Mouse (Mus musculus) forebrain, embryonic 15.5 days (tissue): ENCODE data around the gene Timm29. TPM values are rescaled to one million over a fixed set of nuclear protein-coding genes. Genes with fewer than 3 reads are reported as not detected.

Experiments
- ATAC-seq: fragments of 200-750 bp; cut with Nextera tagmentation; replicated peaks from 2 replicates; pipeline ENCODE4 v1.8.0; 2017; ENCODE audit warnings: mild to moderate bottlenecking, moderate TSS enrichment, moderate library complexity
- H3K27ac ChIP-seq: fragments of 300-500 bp; sonication (generic); replicated peaks from 2 replicates; pipeline ENCODE4 v1.5.1; 2015; ENCODE audit warnings: mild to moderate bottlenecking, inconsistent platforms
- H3K27me3 ChIP-seq: fragments of 300-500 bp; sonication (generic); 2 replicates; pipeline ENCODE4 v1.6.1; 2015; ENCODE audit warnings: inconsistent platforms
- H3K36me3 ChIP-seq: fragments of 300-500 bp; sonication (generic); 2 replicates; pipeline ENCODE4 v1.6.1; 2015; ENCODE audit warnings: mild to moderate bottlenecking, inconsistent platforms
- H3K4me1 ChIP-seq: fragments of 300-500 bp; sonication (generic); 2 replicates; pipeline ENCODE4 v1.6.1; 2015; ENCODE audit warnings: inconsistent platforms
- H3K4me2 ChIP-seq: fragments of 300-500 bp; sonication (generic); replicated peaks from 2 replicates; pipeline ENCODE4 v1.6.1; 2015; ENCODE audit warnings: mild to moderate bottlenecking, inconsistent platforms
- H3K4me3 ChIP-seq: fragments of 300-500 bp; sonication (generic); 2 replicates; pipeline ENCODE4 v1.5.1; 2015; ENCODE audit warnings: mild to moderate bottlenecking, inconsistent platforms
- H3K9ac ChIP-seq: fragments of 300-500 bp; sonication (generic); replicated peaks from 2 replicates; pipeline ENCODE4 v1.6.1; 2015; ENCODE audit warnings: mild to moderate bottlenecking, inconsistent platforms
- H3K9me3 ChIP-seq: fragments of 300-500 bp; sonication (generic); 2 replicates; pipeline ENCODE4 v1.6.1; 2016; ENCODE audit warnings: inconsistent platforms
- WGBS: fragments of 180-500 bp; shearing (Covaris S2); methylation state at CpG from one replicate; pipeline ENCODE4 v1.1.7; 2015; ENCODE audit warnings: mixed read lengths; 5-methylcytosine and 5-hydroxymethylcytosine counted together
- polyA plus RNA-seq: library from polyadenylated mRNA; unstranded; fragments of >200 nt; fragmentation: Nextera tagmentation; extraction: Ambion mirVana; gene quantifications from 2 replicates; pipeline ENCODE4 v1.2.1, GENCODE M21; 2015

Gene Timm29
- polyA plus RNA-seq, result 58.8 and 61.2 TPM in 2 replicates

GRCm38 (mm10) chr9:21592703-21593121 lies at the start of gene Timm29, which contains the start of gene Yipf2:
Timm29 (plus strand) TSS chr9:21592722.
Yipf2 (minus strand) TSS chr9:21592828.
- Histone ChIP-seq H3K9ac (peak within 1 kb of the TSS; percentile 89), H3K4me3 (peak within 1 kb of the TSS; percentile 100), H3K9me3 (no peaks in the 10 kb centered on the region), H3K4me2 (peak within 1 kb of the TSS; percentile 87), H3K36me3 (peaks cover 43% of the 10 kb centered on the region), H3K27ac (peak within 1 kb of the TSS; percentile 92), H3K27me3 (no peaks in the 10 kb centered on the region), H3K4me1 (peaks cover 32% of the 10 kb centered on the region)
- 0% methylated on average over 30 of the region's 30 CpGs for WGBS
- peak; percentile 93 for ATAC-seq

GRCm38 (mm10) chr9:21545351-21545915 lies 47.1 kb upstream of the Timm29 start:
- Histone ChIP-seq H3K9ac (peak overlapping the region; percentile 56), H3K9me3 (no peaks in the 10 kb centered on the region), H3K4me3 (peak overlapping the region; percentile 78), H3K4me2 (peak overlapping the region; percentile 54), H3K27ac (peak overlapping the region; percentile 99), H3K27me3 (no peaks in the 10 kb centered on the region), H3K36me3 (no peaks in the 10 kb centered on the region), H3K4me1 (peaks cover 29% of the 10 kb centered on the region)
- WGBS, result 2% methylated on average over 9 of the region's 9 CpGs
- ATAC-seq, result peak; percentile 48

GRCm38 (mm10) chr9:21545916-21546788 lies 46.4 kb upstream of the Timm29 start:
- Histone ChIP-seq H3K4me2 (peak overlapping the region; percentile 54), H3K4me1 (peaks cover 35% of the 10 kb centered on the region), H3K4me3 (peak overlapping the region; percentile 78), H3K9me3 (no peaks in the 10 kb centered on the region), H3K36me3 (0 out of 2 replicates have a peak, but pooled peaks cover 3% of the 10 kb centered on the region), H3K9ac (peak overlapping the region; percentile 56), H3K27ac (peak overlapping the region; percentile 99), H3K27me3 (no peaks in the 10 kb centered on the region)
- under 1% methylated on average over 67 of the region's 67 CpGs for WGBS
- peak; percentile 96 for ATAC-seq

GRCm38 (mm10) chr9:21546789-21547074 lies 45.8 kb upstream of the Timm29 start, which contains the start of gene Carm1:
Carm1 (plus strand) TSS chr9:21546894.
- ATAC-seq, result no peak
- Histone ChIP-seq H3K27ac (peak within 1 kb of the TSS; percentile 99), H3K9me3 (no peaks in the 10 kb centered on the region), H3K36me3 (0 out of 2 replicates have a peak, but pooled peaks cover 3% of the 10 kb centered on the region), H3K9ac (peak within 1 kb of the TSS; percentile 96), H3K4me3 (peak within 1 kb of the TSS; percentile 78), H3K4me2 (peak within 1 kb of the TSS; percentile 83), H3K27me3 (no peaks in the 10 kb centered on the region), H3K4me1 (peaks cover 38% of the 10 kb centered on the region)
- WGBS, result under 1% methylated on average over 36 of the region's 52 CpGs

GRCm38 (mm10) chr9:21547075-21547941 lies 45.2 kb upstream of the Timm29 start:
- WGBS, result under 1% methylated on average over 49 of the region's 66 CpGs
- Histone ChIP-seq H3K9ac (peak overlapping the region; percentile 96), H3K4me2 (peak overlapping the region; percentile 83), H3K27me3 (no peaks in the 10 kb centered on the region), H3K9me3 (no peaks in the 10 kb centered on the region), H3K4me3 (peak overlapping the region; percentile 78), H3K4me1 (peaks cover 38% of the 10 kb centered on the region), H3K27ac (peak overlapping the region; percentile 99), H3K36me3 (0 out of 2 replicates have a peak, but pooled peaks cover 4% of the 10 kb centered on the region)
- peak; percentile 17 for ATAC-seq

GRCm38 (mm10) chr9:21551049-21551448 lies 41.5 kb upstream of the Timm29 start:
- ATAC-seq, result no peak
- H3K9ac ChIP-seq, result no peak overlapping the region
- no peak overlapping the region for H3K27ac ChIP-seq
- H3K9me3 ChIP-seq, result no peaks in the 10 kb centered on the region
- no peak overlapping the region for H3K4me2 ChIP-seq
- H3K27me3 ChIP-seq, result no peaks in the 10 kb centered on the region
- 98% methylated on average over 2 of the region's 2 CpGs for WGBS
- peaks cover 29% of the 10 kb centered on the region for H3K4me1 ChIP-seq
- H3K36me3 ChIP-seq, result 0 out of 2 replicates have a peak, but pooled peaks cover 9% of the 10 kb centered on the region
- H3K4me3 ChIP-seq, result no peak overlapping the region

GRCm38 (mm10) chr9:21553607-21554273 lies 38.8 kb upstream of the Timm29 start:
- Histone ChIP-seq H3K9ac (no peak overlapping the region), H3K36me3 (0 out of 2 replicates have a peak, but pooled peaks cover 9% of the 10 kb centered on the region), H3K4me3 (no peak overlapping the region), H3K4me1 (peaks cover 19% of the 10 kb centered on the region), H3K9me3 (no peaks in the 10 kb centered on the region), H3K4me2 (no peak overlapping the region), H3K27ac (no peak overlapping the region), H3K27me3 (no peaks in the 10 kb centered on the region)
- no peak for ATAC-seq
- WGBS, result 96% methylated on average over 6 of the region's 6 CpGs

GRCm38 (mm10) chr9:21555198-21555742 lies 37.3 kb upstream of the Timm29 start:
- Histone ChIP-seq H3K27me3 (no peaks in the 10 kb centered on the region), H3K36me3 (0 out of 2 replicates have a peak, but pooled peaks cover 9% of the 10 kb centered on the region)
- WGBS, result 89% methylated on average over 6 of the region's 6 CpGs

GRCm38 (mm10) chr9:21556996-21557395 lies 35.5 kb upstream of the Timm29 start:
- WGBS, result 93% methylated on average over 2 of the region's 2 CpGs
- Histone ChIP-seq H3K9me3 (no peaks in the 10 kb centered on the region), H3K36me3 (0 out of 2 replicates have a peak, but pooled peaks cover 5% of the 10 kb centered on the region), H3K4me1 (no peaks in the 10 kb centered on the region), H3K9ac (no peak overlapping the region), H3K27me3 (no peaks in the 10 kb centered on the region), H3K4me2 (no peak overlapping the region), H3K27ac (no peak overlapping the region), H3K4me3 (no peak overlapping the region)
- ATAC-seq, result no peak

More at GRCm38 (mm10) chr9:21555198-21555742, 37.3 kb upstream of the Timm29 start:
- H3K9ac ChIP-seq, result no peak overlapping the region
- no peak overlapping the region for H3K4me3 ChIP-seq
- no peak for ATAC-seq
- H3K27ac ChIP-seq, result no peak overlapping the region
- 0 out of 2 replicates have a peak, but pooled peaks cover 10% of the 10 kb centered on the region for H3K4me1 ChIP-seq
- no peaks in the 10 kb centered on the region for H3K9me3 ChIP-seq
- H3K4me2 ChIP-seq, result no peak overlapping the region

GRCm38 (mm10) chr9:21557556-21557955 lies 35.0 kb upstream of the Timm29 start:
- Histone ChIP-seq H3K36me3 (peaks cover 7% of the 10 kb centered on the region; the same call in 1 of the 2 replicates), H3K4me2 (no peak overlapping the region), H3K27me3 (no peaks in the 10 kb centered on the region), H3K27ac (no peak overlapping the region), H3K4me3 (no peak overlapping the region), H3K9ac (no peak overlapping the region), H3K4me1 (no peaks in the 10 kb centered on the region), H3K9me3 (no peaks in the 10 kb centered on the region)
- no peak for ATAC-seq
- WGBS, result 94% methylated on average over 2 of the region's 2 CpGs

- Histone ChIP-seq H3K4me3 (no peak overlapping the region), H3K4me2 (no peak overlapping the region), H3K36me3 (peaks cover 6% of the 10 kb centered on the region; the same call in 1 of the 2 replicates), H3K27me3 (no peaks in the 10 kb centered on the region), H3K4me1 (no peaks in the 10 kb centered on the region), H3K27ac (no peak overlapping the region), H3K9me3 (no peaks in the 10 kb centered on the region), H3K9ac (no peak overlapping the region)
- WGBS, result 82% methylated on average over 4 of the region's 4 CpGs
- ATAC-seq, result no peak
Observed at GRCm38 (mm10) chr9:21558366-21558765, 34.2 kb upstream of the Timm29 start.
